Mouse (Mus musculus): ENCODE results near the gene Tmem50b. TPM values are rescaled to one million over a fixed set of nuclear protein-coding genes. Genes with fewer than 3 reads are reported as not detected.

Tmem50b gene
- total and polyA plus RNA-seq, 2 experiments from 2014 or later = 79.6 to 114 TPM

DNA sequence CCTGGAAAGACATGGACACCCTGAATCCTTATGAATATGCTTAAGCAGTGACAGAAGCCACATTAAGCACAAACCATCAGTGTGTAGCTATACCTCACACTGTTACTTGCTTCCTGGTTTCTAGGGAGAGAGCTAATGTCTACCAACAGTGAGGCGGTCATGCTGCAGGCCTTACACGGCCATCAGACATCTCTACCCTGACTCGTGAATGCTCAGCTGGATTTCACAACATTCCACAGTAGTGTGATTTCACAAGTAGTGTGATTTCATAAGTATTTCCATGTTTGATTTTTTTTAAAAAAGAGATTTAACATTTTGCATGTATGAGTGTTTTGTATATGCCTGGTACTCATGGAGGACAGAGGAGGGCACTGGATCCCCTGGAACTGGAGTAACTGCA is 31.1 kb upstream of the Tmem50b start:
- no peaks in the 10 kb centered on the region for H3K4me1 ChIP-seq (ENCODE audit: insufficient read depth, low read length)
- no peaks in the 10 kb centered on the region for H3K27me3 ChIP-seq (ENCODE audit: insufficient read depth, low read length)
- H3K9ac ChIP-seq (replicated peaks; ENCODE audit: low read length) = no peak overlapping the region
- no peak for ATAC-seq
- no peak overlapping the region for H3K4me3 ChIP-seq (ENCODE audit: low read length)
- WGBS = 98% methylated on average over 3 of the region's 3 CpGs
- H3K27ac ChIP-seq = no peak overlapping the region
- no peak overlapping the region for H3K4me2 ChIP-seq (ENCODE audit: low read depth, low read length)
- TF ChIP-seq CTCF (IDR thresholded peaks at IDR 0.05; ENCODE audit: low read depth) = no peak
- H3K9me3 ChIP-seq (ENCODE audit: low read length) = no peaks in the 10 kb centered on the region
- peaks cover 56% of the 10 kb centered on the region for H3K36me3 ChIP-seq (ENCODE audit: insufficient read depth, low read length)
- DNase-seq (ENCODE audit: low spot score) = no peak

DNA sequence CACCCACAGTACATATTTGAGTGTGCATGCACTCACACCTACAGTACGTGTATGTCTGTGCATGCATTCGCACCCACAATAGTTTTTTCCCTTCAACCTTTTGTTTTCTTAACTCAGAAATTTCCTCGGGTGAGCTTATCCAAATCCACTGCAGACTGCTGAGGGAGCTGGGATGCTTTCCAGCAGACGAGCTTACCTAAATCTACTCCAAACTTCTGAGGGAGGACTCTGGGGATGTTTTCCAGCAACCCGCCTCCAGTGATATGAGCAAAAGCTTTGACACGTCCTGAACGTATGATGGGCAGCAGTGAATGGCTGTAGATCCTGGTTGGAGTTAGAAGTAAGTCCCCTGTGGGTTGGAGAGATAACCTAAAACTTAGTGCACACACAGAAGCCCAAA is 30.2 kb upstream of the Tmem50b start:
- H3K27me3 ChIP-seq (ENCODE audit: insufficient read depth, low read length) = no peaks in the 10 kb centered on the region
- H3K4me3 ChIP-seq (ENCODE audit: low read length) = no peak overlapping the region
- no peak for TF ChIP-seq CTCF (IDR thresholded peaks at IDR 0.05; ENCODE audit: low read depth)
- H3K9me3 ChIP-seq (ENCODE audit: low read length) = no peaks in the 10 kb centered on the region
- H3K4me2 ChIP-seq (ENCODE audit: low read depth, low read length) = no peak overlapping the region
- H3K36me3 ChIP-seq (ENCODE audit: insufficient read depth, low read length) = peaks cover 57% of the 10 kb centered on the region
- DNase-seq (ENCODE audit: low spot score) = no peak
- ATAC-seq = no peak
- H3K4me1 ChIP-seq (ENCODE audit: insufficient read depth, low read length) = no peaks in the 10 kb centered on the region
- no peak overlapping the region for H3K27ac ChIP-seq
- no peak overlapping the region for H3K9ac ChIP-seq (replicated peaks; ENCODE audit: low read length)
- 89% methylated on average over 7 of the region's 7 CpGs for WGBS

DNA sequence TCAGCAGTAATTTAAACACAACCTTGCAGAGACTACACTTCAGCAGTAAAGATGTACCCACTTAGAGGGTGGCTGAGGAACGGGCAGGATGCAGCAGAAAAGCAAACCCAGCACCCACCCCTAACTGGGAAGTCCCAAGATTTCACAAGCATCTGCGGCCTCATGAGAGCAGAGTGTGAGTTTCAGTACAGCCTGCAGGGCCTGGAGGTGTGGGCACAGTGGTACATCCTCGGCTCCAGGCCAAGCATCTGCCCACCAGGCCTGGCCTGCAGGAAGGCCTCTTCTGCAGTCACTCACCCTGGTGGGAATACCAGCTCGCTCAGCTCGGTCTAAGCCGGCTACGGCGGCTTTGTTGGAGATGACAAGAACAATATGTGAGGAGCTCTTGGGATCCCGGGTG is 25.5 kb upstream of the Tmem50b start:
- Histone ChIP-seq H3K27ac (no peak overlapping the region), H3K9me3 (ENCODE audit: low read length) (no peaks in the 10 kb centered on the region), H3K27me3 (ENCODE audit: insufficient read depth, low read length) (no peaks in the 10 kb centered on the region), H3K36me3 (ENCODE audit: insufficient read depth, low read length) (peaks cover 53% of the 10 kb centered on the region; the same call in 1 of the 2 replicates), H3K4me3 (ENCODE audit: low read length) (no peak overlapping the region), H3K9ac (replicated peaks; ENCODE audit: low read length) (no peak overlapping the region), H3K4me2 (ENCODE audit: low read depth, low read length) (no peak overlapping the region), H3K4me1 (ENCODE audit: insufficient read depth, low read length) (no peaks in the 10 kb centered on the region)
- 92% methylated on average over 9 of the region's 9 CpGs for WGBS
- TF ChIP-seq CTCF (IDR thresholded peaks at IDR 0.05; ENCODE audit: low read depth) = no peak
- no peak for DNase-seq (ENCODE audit: low spot score)
- no peak for ATAC-seq

- no peak for TF ChIP-seq CTCF (IDR thresholded peaks at IDR 0.05; ENCODE audit: low read depth)
- no peaks in the 10 kb centered on the region for H3K27me3 ChIP-seq (ENCODE audit: insufficient read depth, low read length)
- 93% methylated on average over 11 of the region's 11 CpGs for WGBS
Measured at GRCm38 (mm10) chr16:91620991-91621390, 23.4 kb upstream of the Tmem50b start.

GRCm38 (mm10) chr16:91620185-91620584 is 22.6 kb upstream of the Tmem50b start:
- WGBS = 93% methylated on average over 5 of the region's 5 CpGs
- no peak for TF ChIP-seq CTCF (IDR thresholded peaks at IDR 0.05; ENCODE audit: low read depth)
- H3K4me2 ChIP-seq (ENCODE audit: low read depth, low read length) = no peak overlapping the region
- H3K4me3 ChIP-seq (ENCODE audit: low read length) = no peak overlapping the region
- DNase-seq (ENCODE audit: low spot score) = no peak
- no peak for ATAC-seq
- no peaks in the 10 kb centered on the region for H3K27me3 ChIP-seq (ENCODE audit: insufficient read depth, low read length)
- H3K9me3 ChIP-seq (ENCODE audit: low read length) = no peaks in the 10 kb centered on the region
- no peaks in the 10 kb centered on the region for H3K4me1 ChIP-seq (ENCODE audit: insufficient read depth, low read length)
- no peak overlapping the region for H3K9ac ChIP-seq (replicated peaks; ENCODE audit: low read length)
- H3K27ac ChIP-seq = no peak overlapping the region
- H3K36me3 ChIP-seq (ENCODE audit: insufficient read depth, low read length) = peaks cover 41% of the 10 kb centered on the region; the same call in 1 of the 2 replicates

More at GRCm38 (mm10) chr16:91620991-91621390, 23.4 kb upstream of the Tmem50b start:
- Histone ChIP-seq H3K27ac (no peak overlapping the region), H3K4me2 (ENCODE audit: low read depth, low read length) (no peak overlapping the region), H3K4me1 (ENCODE audit: insufficient read depth, low read length) (no peaks in the 10 kb centered on the region), H3K9me3 (ENCODE audit: low read length) (no peaks in the 10 kb centered on the region), H3K4me3 (ENCODE audit: low read length) (no peak overlapping the region), H3K36me3 (ENCODE audit: insufficient read depth, low read length) (peaks cover 43% of the 10 kb centered on the region; the same call in 1 of the 2 replicates), H3K9ac (replicated peaks; ENCODE audit: low read length) (no peak overlapping the region)
- ATAC-seq = no peak
- DNase-seq (ENCODE audit: low spot score) = no peak

GRCm38 (mm10) chr16:91618511-91619501 is 21.2 kb upstream of the Tmem50b start, which contains the start of gene Dnajc28:
Gene Dnajc28 (minus strand): TSS chr16:91619026.
- ATAC-seq = peak; percentile 92
- no peaks in the 10 kb centered on the region for H3K27me3 ChIP-seq (ENCODE audit: insufficient read depth, low read length)
- TF ChIP-seq CTCF (IDR thresholded peaks at IDR 0.05; ENCODE audit: low read depth) = no peak

More at GRCm38 (mm10) chr16:91618511-91619501, 21.2 kb upstream of the Tmem50b start, which contains the start of gene Dnajc28:
- H3K9me3 ChIP-seq (ENCODE audit: low read length) = no peaks in the 10 kb centered on the region
- H3K27ac ChIP-seq = no peak within 1 kb of the TSS
- no peaks in the 10 kb centered on the region for H3K4me1 ChIP-seq (ENCODE audit: insufficient read depth, low read length)
- peak within 1 kb of the TSS; percentile 76 for H3K4me2 ChIP-seq (ENCODE audit: low read depth, low read length)
- peak; percentile 88 for DNase-seq (ENCODE audit: low spot score)
- H3K9ac ChIP-seq (replicated peaks; ENCODE audit: low read length) = peak within 1 kb of the TSS; percentile 58
- H3K36me3 ChIP-seq (ENCODE audit: insufficient read depth, low read length) = peaks cover 34% of the 10 kb centered on the region; the same call in 1 of the 2 replicates
- 10% methylated on average over 39 of the region's 39 CpGs for WGBS
- peak within 1 kb of the TSS; percentile 63 for H3K4me3 ChIP-seq (ENCODE audit: low read length)

Data from hindbrain, postnatal 0 days (tissue).